Mouse (Mus musculus): ENCODE results near the gene Lypd6b.

GRCm38 (mm10) chr2:49995841-49996240 is 208.4 kb downstream of the Lypd6b start:
- no peak for TF ChIP-seq POLR2A (IDR thresholded peaks at IDR 0.05; ENCODE audit: extremely low read depth, insufficient read depth, low read length)
- no peak for TF ChIP-seq CTCF (IDR thresholded peaks at IDR 0.05; ENCODE audit: low read depth, low read length)
